Mouse (Mus musculus) liver, embryonic 11.5 days (tissue): ENCODE results near the gene Lix1. TPM values are rescaled to one million over a fixed set of nuclear protein-coding genes. Genes with fewer than 3 reads are reported as not detected.

Source experiments
- ATAC-seq: fragments of 200-750 bp; cut with Nextera tagmentation; replicated peaks from 2 replicates; pipeline ENCODE4 v1.8.0; 2017; ENCODE audit warnings: moderate number of reproducible peaks, mild to moderate bottlenecking, moderate TSS enrichment, moderate library complexity; ENCODE audit not compliant: low FRiP score
- DNase-seq: peaks from one replicate; pipeline ENCODE4 v3.0.0-alpha.2; 2017; ENCODE audit warnings: low spot score
- H3K27ac ChIP-seq: fragments of 300-500 bp; sonication (generic); 2 replicates; pipeline ENCODE4 v1.5.1; 2014; ENCODE audit warnings: mild to moderate bottlenecking, low read depth, low read length, control low read depth
- H3K27me3 ChIP-seq: fragments of 300-500 bp; sonication (generic); replicated peaks from 2 replicates; pipeline ENCODE4 v1.6.1; 2014; ENCODE audit warnings: low read length, mixed read lengths; ENCODE audit not compliant: control insufficient read depth, insufficient read depth
- H3K36me3 ChIP-seq: fragments of 300-500 bp; sonication (generic); 2 replicates; pipeline ENCODE4 v1.6.1; 2014; ENCODE audit warnings: mild to moderate bottlenecking, low read length, moderate library complexity, mixed read lengths; ENCODE audit not compliant: control insufficient read depth, insufficient read depth
- H3K4me1 ChIP-seq: fragments of 300-500 bp; sonication (generic); replicated peaks from 2 replicates; pipeline ENCODE4 v1.6.1; 2014; ENCODE audit warnings: low read length, mixed read lengths; ENCODE audit not compliant: control insufficient read depth, insufficient read depth
- H3K4me2 ChIP-seq: fragments of 300-500 bp; sonication (generic); 2 replicates; pipeline ENCODE4 v1.6.1; 2014; ENCODE audit warnings: mild to moderate bottlenecking, control low read depth, moderate library complexity
- H3K4me3 ChIP-seq: fragments of 300-500 bp; sonication (generic); 2 replicates; pipeline ENCODE4 v1.5.1; 2014; ENCODE audit warnings: low read depth, low read length, control low read depth
- H3K9ac ChIP-seq: fragments of 300-500 bp; sonication (generic); 2 replicates; pipeline ENCODE4 v1.6.1; 2014; ENCODE audit warnings: low read depth, low read length, control low read depth
- H3K9me3 ChIP-seq: fragments of 300-500 bp; sonication (generic); 2 replicates; pipeline ENCODE4 v1.6.1; 2016; ENCODE audit warnings: low read length, inconsistent platforms, mixed read lengths; ENCODE audit not compliant: control insufficient read depth
- WGBS: fragments of 180-500 bp; shearing (Covaris S2); extraction: QIAGEN DNeasy Blood & Tissue Kit; methylation state at CpG from one replicate; pipeline ENCODE4 v1.1.7; 2014; 5-methylcytosine and 5-hydroxymethylcytosine counted together
- polyA plus RNA-seq: library from polyadenylated mRNA; unstranded; fragments of >200 nt; fragmentation: Nextera tagmentation; extraction: Ambion mirVana; gene quantifications from 2 replicates; pipeline ENCODE4 v1.2.1, GENCODE M21; 2014

The Lix1 gene
- 2.8 and 3.9 TPM in 2 replicates for polyA plus RNA-seq

DNA sequence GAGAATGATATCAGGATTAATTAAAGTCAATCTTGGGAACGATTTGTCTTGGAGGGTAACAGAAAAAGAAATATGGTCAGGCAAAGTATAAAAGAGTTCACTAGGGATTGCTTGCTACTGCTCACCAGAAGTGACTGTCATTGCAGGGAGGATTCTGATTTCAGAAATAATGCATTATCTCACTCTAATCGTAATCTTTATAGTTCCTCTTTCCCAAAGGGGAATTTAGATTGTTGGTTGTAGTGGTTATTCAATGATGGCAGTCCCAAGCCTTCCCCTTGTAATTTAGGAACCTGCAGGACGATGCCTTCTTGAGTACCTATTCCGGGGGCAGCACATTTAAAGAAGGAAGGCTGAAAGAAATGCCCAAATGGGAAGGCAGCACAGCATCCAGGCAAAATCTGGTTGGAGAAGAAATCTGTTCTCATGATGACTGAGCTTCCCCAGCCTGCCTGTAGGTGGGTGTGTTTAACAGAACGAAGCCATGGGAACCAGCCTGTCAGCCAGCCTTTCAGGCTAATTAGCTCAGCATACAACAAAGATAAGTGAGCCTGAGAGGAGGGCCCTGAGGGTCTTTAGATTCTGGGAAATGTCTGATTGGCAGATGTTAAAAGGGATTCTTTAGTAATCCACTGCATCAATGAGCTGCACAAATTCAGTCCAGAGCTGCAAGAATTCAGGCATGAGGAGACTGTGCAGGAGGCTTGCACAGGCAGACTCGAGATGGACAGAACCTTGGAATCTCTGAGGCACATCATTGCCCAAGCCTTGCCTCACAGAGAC lies at the start of gene Lix1:
Gene Lix1, plus strand, starts transcription at position 451 of the 783 bp plus-strand sequence.
- WGBS: 38% methylated on average over 6 of the region's 6 CpGs
- no peak for DNase-seq
- Histone ChIP-seq H3K27ac (no peak within 1 kb of the TSS), H3K9ac (no peak within 1 kb of the TSS), H3K36me3 (no peaks in the 10 kb centered on the region), H3K9me3 (no peaks in the 10 kb centered on the region), H3K27me3 (no peaks in the 10 kb centered on the region), H3K4me1 (no peaks in the 10 kb centered on the region), H3K4me2 (no peak within 1 kb of the TSS), H3K4me3 (no peak within 1 kb of the TSS)
- peak; percentile 60; the same call in 1 of the 2 replicates for ATAC-seq

DNA sequence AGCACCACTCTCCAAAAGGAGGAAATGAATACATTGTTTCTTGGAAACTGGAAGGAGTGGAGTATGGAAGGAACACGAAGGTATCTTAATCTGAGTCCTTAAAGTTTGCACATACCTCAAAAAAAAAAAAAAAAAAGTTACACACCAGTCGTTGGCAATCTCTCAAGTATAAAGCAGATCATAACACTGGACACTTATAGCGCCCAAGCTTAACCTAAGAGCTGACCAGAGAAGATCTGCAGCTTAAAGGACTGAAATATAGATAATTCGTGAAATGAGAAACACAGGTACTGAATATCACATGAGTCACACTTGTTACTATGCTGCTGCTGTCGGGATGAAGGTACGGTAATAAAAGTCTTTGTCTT lies 28.9 kb upstream of the Lix1 start:
- Histone ChIP-seq H3K9ac (peak overlapping the region; percentile 89), H3K4me3 (peak overlapping the region; percentile 67), H3K27me3 (no peaks in the 10 kb centered on the region), H3K4me2 (peak overlapping the region; percentile 76), H3K4me1 (0 out of 2 replicates have a peak, but pooled peaks cover 3% of the 10 kb centered on the region), H3K27ac (peak overlapping the region; percentile 76), H3K36me3 (peaks cover 5% of the 10 kb centered on the region; the same call in 1 of the 2 replicates), H3K9me3 (no peaks in the 10 kb centered on the region)
- DNase-seq (no peak), ATAC-seq (no peak; the same call in 1 of the 2 replicates)
- 4% methylated on average over 6 of the region's 6 CpGs for WGBS

DNA sequence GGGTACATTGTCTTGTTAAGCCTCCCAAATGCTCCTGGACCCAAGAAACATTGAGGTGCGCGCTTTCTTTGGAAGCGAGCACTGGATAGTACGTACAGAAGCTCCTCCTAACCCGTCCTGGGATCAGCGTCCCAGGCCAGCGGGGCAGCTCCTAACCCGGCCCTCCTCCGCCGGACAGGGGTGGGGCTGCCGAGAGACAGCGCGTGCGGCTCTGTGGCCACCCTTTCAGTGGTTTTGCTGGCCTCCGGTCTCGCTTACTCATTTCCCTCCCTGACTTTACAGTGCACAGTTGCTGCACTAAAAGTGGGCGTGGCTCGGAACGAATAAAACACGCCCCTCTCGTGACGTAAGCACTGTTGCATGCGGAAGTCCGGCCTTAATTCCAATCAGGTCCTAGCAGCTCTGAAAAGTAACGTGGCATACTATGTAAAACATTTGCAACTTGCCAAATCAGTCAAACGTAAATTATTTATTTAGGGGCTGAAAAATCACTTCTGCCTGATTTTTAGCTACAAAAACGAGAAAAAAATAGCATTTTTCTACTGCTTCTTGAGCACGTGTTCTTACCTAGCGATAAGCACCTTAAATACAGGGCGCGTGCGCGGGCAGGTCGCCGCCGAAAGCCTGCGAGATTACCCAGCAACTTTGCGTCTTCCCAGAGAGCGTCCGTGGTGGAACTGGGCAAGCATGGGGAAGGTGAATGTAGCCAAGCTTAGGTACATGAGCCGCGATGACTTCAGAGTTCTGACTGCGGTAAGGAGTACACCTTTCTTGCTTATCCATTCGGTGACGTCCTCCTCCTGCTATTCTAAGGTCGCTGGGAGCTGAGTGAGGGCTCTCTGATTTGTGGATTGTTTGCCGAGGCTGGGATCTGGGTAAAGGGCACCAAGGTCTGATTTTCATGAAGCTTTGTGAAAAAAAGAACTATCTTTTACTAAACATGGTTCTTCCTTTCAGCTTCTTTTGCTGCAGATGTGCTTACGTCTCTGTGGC lies 28.3 kb upstream of the Lix1 start, which contains the start of gene Riok2:
Gene Riok2, plus strand, starts transcription at position 392 of the 993 bp plus-strand sequence.
- WGBS: under 1% methylated on average over 48 of the region's 48 CpGs
- peak within 1 kb of the TSS; percentile 76 for H3K27ac ChIP-seq

DNA sequence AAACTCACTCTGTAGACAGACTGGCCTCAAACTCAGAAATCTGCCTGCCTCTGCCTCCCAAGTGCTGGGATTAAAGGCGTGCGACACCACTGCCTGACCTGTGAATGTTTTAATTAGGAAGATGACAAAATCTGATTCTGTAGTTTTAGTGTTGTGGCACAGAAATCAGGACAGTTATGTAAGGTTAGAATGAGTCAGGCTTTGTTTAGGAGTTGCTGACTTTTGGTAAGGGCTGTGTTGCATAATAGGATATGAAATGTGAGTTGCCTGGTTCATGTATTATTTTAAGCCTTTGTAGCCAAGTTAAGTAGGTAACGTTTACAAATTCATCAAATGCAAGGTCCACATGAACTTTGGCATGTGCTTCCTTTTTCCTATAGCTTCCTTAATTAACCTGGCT lies 26.9 kb upstream of the Lix1 start:
- Histone ChIP-seq H3K27ac (no peak overlapping the region), H3K4me2 (peak overlapping the region; percentile 76), H3K4me3 (peak overlapping the region; percentile 67), H3K27me3 (no peaks in the 10 kb centered on the region), H3K36me3 (peaks cover 5% of the 10 kb centered on the region; the same call in 1 of the 2 replicates), H3K9me3 (no peaks in the 10 kb centered on the region), H3K4me1 (0 out of 2 replicates have a peak, but pooled peaks cover 3% of the 10 kb centered on the region), H3K9ac (no peak overlapping the region)
- no peak for ATAC-seq
- 73% methylated on average over 3 of the region's 3 CpGs for WGBS
- DNase-seq: no peak

More for the DNA sequence above, 28.3 kb upstream of the Lix1 start, which contains the start of gene Riok2:
- H3K36me3 ChIP-seq: peaks cover 5% of the 10 kb centered on the region; the same call in 1 of the 2 replicates
- ATAC-seq: peak; percentile 97
- H3K4me2 ChIP-seq: peak within 1 kb of the TSS; percentile 76
- peak within 1 kb of the TSS; percentile 67 for H3K4me3 ChIP-seq
- H3K9ac ChIP-seq: peak within 1 kb of the TSS; percentile 89
- no peaks in the 10 kb centered on the region for H3K9me3 ChIP-seq
- 0 out of 2 replicates have a peak, but pooled peaks cover 3% of the 10 kb centered on the region for H3K4me1 ChIP-seq
- H3K27me3 ChIP-seq: no peaks in the 10 kb centered on the region
- DNase-seq: peak; percentile 85

DNA sequence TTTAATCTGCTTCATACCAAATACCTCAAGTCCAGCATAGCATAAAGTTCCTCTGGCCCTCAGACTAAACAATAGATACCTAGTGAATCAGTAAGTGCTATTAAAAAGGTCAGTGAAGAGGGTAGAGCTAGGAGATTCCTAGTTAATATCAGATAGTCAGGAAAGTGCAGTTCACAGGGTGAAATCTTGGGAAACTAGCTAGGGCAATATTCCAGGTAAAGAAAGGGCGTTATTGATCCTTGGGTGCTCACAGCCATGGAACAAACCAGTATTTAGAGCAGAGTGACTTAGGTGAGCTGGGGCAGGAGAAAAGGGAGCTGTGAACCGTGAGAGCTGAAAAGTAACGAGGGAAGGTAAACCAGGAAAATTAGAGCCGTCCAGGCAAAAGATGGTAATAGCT lies 18.8 kb upstream of the Lix1 start:
- Histone ChIP-seq H3K27ac (no peak overlapping the region), H3K36me3 (peaks cover 32% of the 10 kb centered on the region), H3K9me3 (no peaks in the 10 kb centered on the region), H3K4me1 (no peaks in the 10 kb centered on the region), H3K4me3 (no peak overlapping the region), H3K9ac (no peak overlapping the region), H3K27me3 (no peaks in the 10 kb centered on the region), H3K4me2 (no peak overlapping the region)
- DNase-seq: no peak
- 96% methylated on average over 4 of the region's 4 CpGs for WGBS
- no peak for ATAC-seq

DNA sequence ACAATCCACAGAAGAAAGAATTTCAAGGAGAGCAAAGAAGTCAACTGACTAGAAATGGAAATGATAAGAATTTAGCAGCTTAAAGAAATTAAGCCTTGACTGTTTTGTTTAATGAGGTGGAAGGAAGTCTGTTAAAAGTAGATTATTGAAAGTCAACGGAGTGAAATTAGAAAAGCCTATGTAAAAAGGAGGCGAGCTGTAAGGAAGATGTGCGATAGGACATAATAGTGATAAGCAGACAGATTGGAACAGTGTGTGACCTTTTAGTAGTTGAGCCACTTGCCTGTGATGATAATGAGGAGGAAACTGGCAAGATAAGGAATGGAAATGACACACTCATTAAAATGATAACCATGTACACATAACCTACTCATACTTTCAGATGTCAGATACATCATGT lies 18.0 kb upstream of the Lix1 start:
- Histone ChIP-seq H3K4me3 (no peak overlapping the region), H3K9ac (no peak overlapping the region), H3K9me3 (no peaks in the 10 kb centered on the region), H3K27me3 (no peaks in the 10 kb centered on the region), H3K4me1 (no peaks in the 10 kb centered on the region), H3K27ac (no peak overlapping the region), H3K36me3 (peaks cover 32% of the 10 kb centered on the region), H3K4me2 (no peak overlapping the region)
- no peak for DNase-seq
- ATAC-seq: no peak
- 85% methylated on average over 3 of the region's 3 CpGs for WGBS

DNA sequence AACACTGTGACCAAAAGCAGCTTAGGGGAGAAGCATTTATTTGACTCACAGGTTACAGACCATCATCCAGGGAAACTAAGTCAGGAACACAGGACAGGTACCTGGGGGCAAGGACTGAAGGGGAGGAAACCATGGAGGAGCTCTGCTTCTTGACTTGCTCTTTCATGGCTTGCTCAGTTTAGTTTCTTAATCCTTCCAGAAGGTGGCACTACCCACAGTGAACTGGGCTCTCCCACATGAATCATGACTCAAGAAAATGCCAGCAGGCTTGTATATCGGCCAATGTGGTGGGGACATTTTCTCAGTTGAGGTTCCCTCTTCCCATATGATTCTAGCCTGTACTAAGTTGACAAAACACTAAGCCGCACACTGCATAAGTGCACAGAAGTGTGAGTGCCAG lies 16.4 kb upstream of the Lix1 start:
- no peak for DNase-seq
- Histone ChIP-seq H3K9ac (no peak overlapping the region), H3K4me3 (no peak overlapping the region), H3K27me3 (no peaks in the 10 kb centered on the region), H3K9me3 (no peaks in the 10 kb centered on the region), H3K27ac (no peak overlapping the region), H3K4me1 (no peaks in the 10 kb centered on the region), H3K36me3 (peaks cover 32% of the 10 kb centered on the region), H3K4me2 (no peak overlapping the region)
- ATAC-seq: no peak
- 88% methylated on average over 2 of the region's 2 CpGs for WGBS

DNA sequence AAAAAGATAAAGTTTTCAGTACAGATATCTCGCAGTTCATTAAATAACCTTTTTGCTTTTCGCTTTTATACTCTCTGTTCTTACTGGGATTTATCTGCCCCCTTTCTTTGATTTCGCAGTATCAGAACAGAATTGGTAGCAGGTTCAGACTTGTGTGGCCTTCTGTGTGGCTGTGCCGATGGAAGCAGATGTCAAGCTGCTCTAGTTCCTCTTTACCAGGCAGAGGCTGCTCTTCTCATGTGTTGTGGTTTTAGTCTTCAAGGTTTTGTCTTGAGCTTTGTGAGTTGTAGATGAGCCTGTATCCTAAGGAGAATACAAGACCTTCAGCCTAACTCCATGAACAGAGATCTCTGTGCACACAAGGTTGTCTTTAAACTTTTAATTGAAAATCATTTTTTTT lies 10.6 kb upstream of the Lix1 start:
- H3K36me3 ChIP-seq: peaks cover 16% of the 10 kb centered on the region
- H3K27ac ChIP-seq: no peak overlapping the region
- H3K27me3 ChIP-seq: no peaks in the 10 kb centered on the region
- no peaks in the 10 kb centered on the region for H3K4me1 ChIP-seq
- no peak overlapping the region for H3K9ac ChIP-seq
- ATAC-seq (no peak), DNase-seq (no peak)
- no peak overlapping the region for H3K4me2 ChIP-seq
- H3K9me3 ChIP-seq: no peaks in the 10 kb centered on the region
- 82% methylated on average over 4 of the region's 4 CpGs for WGBS
- no peak overlapping the region for H3K4me3 ChIP-seq
